Mouse (Mus musculus) G1E (cell line): ENCODE measurements around the gene Lrrfip1. TPM values are rescaled to one million over a fixed set of nuclear protein-coding genes. Genes with fewer than 3 reads are reported as not detected.

Experiments used
- ATAC-seq: 2 replicates; pipeline ENCODE4 v1.8.0; 2016; ENCODE audit warnings: mild to moderate bottlenecking; ENCODE audit not compliant: insufficient number of reproducible peaks, poor library complexity, low FRiP score, severe bottlenecking; ENCODE audit errors: extremely low read depth
- DNase-seq: peaks from one replicate; pipeline ENCODE4 v3.0.0; 2012; ENCODE audit warnings: low spot score
- H3K27me3 ChIP-seq: 2 replicates; pipeline ENCODE4 v1.6.1; 2012; ENCODE audit warnings: mild to moderate bottlenecking, low read length, inconsistent platforms; ENCODE audit not compliant: insufficient read depth
- H3K36me3 ChIP-seq: replicated peaks from 2 replicates; pipeline ENCODE3; 2012; ENCODE audit warnings: mild to moderate bottlenecking, inconsistent platforms
- H3K4me1 ChIP-seq: 2 replicates; pipeline ENCODE4 v1.6.1; 2012; ENCODE audit warnings: low read depth, low read length, inconsistent platforms, mixed read lengths; ENCODE audit not compliant: insufficient read depth
- H3K4me3 ChIP-seq: 2 replicates; pipeline ENCODE4 v1.5.1; 2012; ENCODE audit warnings: low read depth, mild to moderate bottlenecking, inconsistent platforms, low read length, moderate library complexity, mixed read lengths
- H3K9me3 ChIP-seq: replicated peaks from 2 replicates; pipeline ENCODE4 v1.6.1; 2012; ENCODE audit warnings: inconsistent platforms
- CTCF ChIP-seq: IDR thresholded peaks from 2 replicates; pipeline ENCODE4 v1.5.1; 2012; ENCODE audit warnings: low read depth, low read length, inconsistent platforms, mixed read lengths
- GATA1 ChIP-seq: IDR thresholded peaks from 2 replicates; pipeline ENCODE4 v1.6.1; 2012; ENCODE audit warnings: borderline replicate concordance, low read length, inconsistent platforms, mixed read lengths
- GATA2 ChIP-seq: IDR thresholded peaks from 2 replicates; pipeline ENCODE4 v1.6.1; 2012; ENCODE audit warnings: low read depth, low read length, inconsistent platforms, borderline replicate concordance
- POLR2AphosphoS5 ChIP-seq: IDR thresholded peaks from 2 replicates; pipeline ENCODE4 v1.6.1; 2012; ENCODE audit warnings: low read depth, low read length, inconsistent platforms; ENCODE audit not compliant: insufficient replicate concordance
- TAL1 ChIP-seq: conservative IDR thresholded peaks from 2 replicates; pipeline ENCODE4 v1.6.1; 2012; ENCODE audit warnings: low read depth, low read length, inconsistent platforms, mixed read lengths
- polyA plus RNA-seq: library from polyadenylated mRNA; stranded (reverse); fragments of >175 nt; gene quantifications from 2 replicates; pipeline ENCODE4 v1.2.3, GENCODE M21; 2012
- total RNA-seq, 2 experiments: library from RNA; stranded (forward) in 1 of 2; stranded (reverse) in 1 of 2; fragments of 200-1000 nt in 1 of 2; fragments of >200 nt in 1 of 2; fragmentation: Nextera tagmentation in 1 of 2; gene quantifications; 2 replicates each; pipeline ENCODE4 v1.2.3; 2014 to 2017

Gene Lrrfip1
- total and polyA plus RNA-seq, 3 experiments = 0.22 TPM; not detected in 2

DNA sequence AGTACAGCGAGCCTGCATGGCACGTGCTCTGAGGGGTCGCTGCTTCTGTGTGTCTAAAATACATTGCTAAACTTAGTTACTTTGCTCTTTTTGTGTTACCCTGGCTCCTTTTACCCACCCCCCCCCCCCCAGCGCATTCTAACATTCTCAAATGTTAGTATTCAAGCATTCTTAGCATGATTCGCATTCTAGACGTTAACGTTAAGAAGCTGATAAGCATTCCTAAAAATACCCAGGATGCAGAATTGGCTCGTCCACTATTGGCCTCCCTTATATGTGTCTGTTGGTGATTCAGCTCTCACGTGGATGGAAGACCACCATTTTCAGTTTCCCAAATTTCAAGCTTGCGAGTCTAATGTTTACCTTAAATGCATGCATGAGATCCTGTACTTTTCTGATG, 86.5 kb downstream of the Lrrfip1 start:
- no peak for ATAC-seq
- peaks cover 79% of the 10 kb centered on the region for H3K9me3 ChIP-seq
- no peak overlapping the region for H3K4me3 ChIP-seq
- no peaks in the 10 kb centered on the region for H3K36me3 ChIP-seq
- DNase-seq = no peak
- no peaks in the 10 kb centered on the region for H3K4me1 ChIP-seq
- H3K27me3 ChIP-seq = no peaks in the 10 kb centered on the region
- no peak for TF ChIP-seq GATA1
- no peak for TF ChIP-seq GATA2
- TF ChIP-seq TAL1 = no peak
- no peak for TF ChIP-seq CTCF
- no peak for TF ChIP-seq POLR2AphosphoS5

DNA sequence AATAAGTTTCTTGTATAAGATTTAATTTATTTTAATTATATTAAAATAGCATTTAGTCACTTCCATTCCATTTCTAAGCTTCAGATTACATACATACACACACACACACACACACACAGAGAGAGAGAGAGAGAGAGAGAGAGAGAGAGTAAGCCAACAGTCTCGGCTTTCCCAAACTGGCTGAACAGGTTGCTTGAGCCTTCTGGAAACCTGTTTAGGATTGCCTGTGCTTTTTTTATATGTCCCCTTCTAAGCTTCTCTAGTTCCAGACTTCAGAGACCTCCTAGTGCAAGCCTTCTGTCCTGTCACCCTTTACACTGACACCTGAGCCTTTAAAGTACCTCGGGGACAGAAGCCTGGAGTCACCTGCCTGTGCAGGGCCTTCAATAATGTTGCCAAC, 87.1 kb downstream of the Lrrfip1 start:
- DNase-seq (no peak), ATAC-seq (no peak)
- no peak for TF ChIP-seq POLR2AphosphoS5
- no peak for TF ChIP-seq TAL1
- TF ChIP-seq GATA1 = no peak
- no peak for TF ChIP-seq CTCF
- no peak for TF ChIP-seq GATA2
- Histone ChIP-seq H3K36me3 (no peaks in the 10 kb centered on the region), H3K9me3 (peaks cover 76% of the 10 kb centered on the region), H3K4me3 (no peak overlapping the region), H3K4me1 (no peaks in the 10 kb centered on the region), H3K27me3 (no peaks in the 10 kb centered on the region)

DNA sequence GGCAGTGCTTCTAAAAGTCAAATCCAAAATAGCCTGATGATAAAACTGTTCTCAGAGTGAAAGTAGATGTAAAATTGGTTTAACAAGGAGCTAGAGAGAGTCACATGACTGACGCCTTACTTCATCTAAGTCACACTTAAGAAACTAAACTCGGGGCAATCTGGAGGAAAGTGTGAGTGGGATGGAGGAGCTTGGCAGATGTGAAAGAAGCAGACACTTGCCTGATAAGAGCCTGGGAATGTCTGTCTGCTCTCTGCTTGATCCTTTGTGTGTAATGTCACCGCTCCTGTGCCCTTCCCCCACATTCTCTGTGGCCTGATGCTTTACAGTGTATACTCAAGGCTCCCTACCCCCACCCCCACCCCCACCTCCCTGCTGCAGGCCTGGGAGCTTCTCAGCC, 87.8 kb downstream of the Lrrfip1 start:
- no peak for TF ChIP-seq GATA2
- TF ChIP-seq GATA1 = no peak
- TF ChIP-seq POLR2AphosphoS5 = no peak
- TF ChIP-seq CTCF = no peak
- TF ChIP-seq TAL1 = no peak
- H3K4me3 ChIP-seq = no peak overlapping the region
- H3K27me3 ChIP-seq = no peaks in the 10 kb centered on the region
- H3K36me3 ChIP-seq = no peaks in the 10 kb centered on the region
- DNase-seq (no peak), ATAC-seq (no peak)
- peaks cover 75% of the 10 kb centered on the region for H3K9me3 ChIP-seq
- no peaks in the 10 kb centered on the region for H3K4me1 ChIP-seq

DNA sequence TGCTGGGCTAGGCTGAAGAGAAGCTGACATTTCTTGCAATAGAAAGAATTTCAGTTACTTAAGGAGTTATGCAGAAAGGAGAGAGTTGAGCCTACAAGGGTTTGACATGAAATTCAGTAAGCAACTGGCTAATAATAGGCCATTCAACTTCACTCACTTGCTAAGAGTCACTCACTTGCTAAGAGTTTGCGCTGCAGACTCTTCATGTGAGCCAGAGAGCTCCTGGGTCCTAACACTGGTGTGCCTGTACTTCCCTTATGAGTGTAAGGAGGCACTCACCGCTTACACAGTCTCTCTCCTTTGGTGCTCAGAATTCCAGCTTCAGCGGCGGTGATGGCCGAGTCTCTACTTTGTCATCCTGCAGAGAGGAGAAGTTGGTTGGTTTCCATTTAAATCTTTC, 88.2 kb downstream of the Lrrfip1 start:
- Histone ChIP-seq H3K4me3 (no peak overlapping the region), H3K9me3 (peaks cover 76% of the 10 kb centered on the region), H3K27me3 (no peaks in the 10 kb centered on the region), H3K36me3 (no peaks in the 10 kb centered on the region), H3K4me1 (no peaks in the 10 kb centered on the region)
- DNase-seq (no peak), ATAC-seq (no peak)
- no peak for TF ChIP-seq CTCF
- no peak for TF ChIP-seq TAL1
- no peak for TF ChIP-seq GATA1
- no peak for TF ChIP-seq POLR2AphosphoS5
- no peak for TF ChIP-seq GATA2

DNA sequence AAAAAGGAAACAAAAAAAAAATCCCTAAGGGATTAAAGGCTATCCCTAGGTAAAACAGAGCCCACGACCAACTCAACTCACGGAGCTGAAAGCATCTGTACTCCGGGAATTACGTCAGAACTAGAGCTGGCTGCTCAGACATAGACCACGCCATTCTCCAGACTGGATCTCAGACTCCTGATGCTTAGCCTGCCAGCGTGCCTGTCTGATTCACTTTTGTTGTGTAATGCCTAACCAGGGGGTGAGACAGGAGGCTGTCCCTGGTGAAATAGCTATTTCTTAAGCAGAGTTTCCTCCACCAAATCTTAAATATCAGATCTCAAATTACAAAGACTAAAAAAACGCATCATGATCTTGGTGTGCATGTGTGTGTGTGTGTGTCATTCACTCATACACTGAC, 89.5 kb downstream of the Lrrfip1 start:
- H3K27me3 ChIP-seq = no peaks in the 10 kb centered on the region
- H3K4me1 ChIP-seq = no peaks in the 10 kb centered on the region
- peaks cover 81% of the 10 kb centered on the region for H3K9me3 ChIP-seq
- no peak overlapping the region for H3K4me3 ChIP-seq
- no peaks in the 10 kb centered on the region for H3K36me3 ChIP-seq
- no peak for ATAC-seq
- TF ChIP-seq POLR2AphosphoS5 = no peak
- no peak for TF ChIP-seq GATA2
- no peak for TF ChIP-seq GATA1
- TF ChIP-seq CTCF = no peak
- no peak for TF ChIP-seq TAL1
- DNase-seq = no peak

DNA sequence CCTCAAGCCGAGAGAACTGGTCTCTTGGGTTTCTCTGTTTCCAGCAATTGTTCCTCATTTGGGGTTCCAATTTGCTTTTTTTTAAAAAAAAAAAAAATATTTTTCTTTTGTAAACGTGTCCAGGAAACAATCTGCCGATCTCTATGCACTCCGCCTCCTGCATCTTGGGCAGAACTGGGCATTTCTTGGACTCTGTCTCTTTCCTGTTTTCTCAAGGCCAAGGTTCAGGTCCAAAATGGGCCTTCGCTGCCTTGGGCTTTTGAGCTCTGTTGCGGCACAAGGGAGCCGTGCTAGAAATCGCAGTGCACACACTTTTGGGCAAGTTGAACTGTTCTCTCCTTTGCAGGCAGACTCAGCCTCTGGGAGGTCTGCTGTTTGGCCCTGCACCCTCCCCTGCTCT, 90.4 kb downstream of the Lrrfip1 start:
- DNase-seq (no peak), ATAC-seq (no peak)
- Histone ChIP-seq H3K36me3 (no peaks in the 10 kb centered on the region), H3K4me1 (no peaks in the 10 kb centered on the region), H3K27me3 (no peaks in the 10 kb centered on the region), H3K4me3 (0 out of 2 replicates have a peak overlapping the region, but pooled peaks have one; percentile 17), H3K9me3 (peaks cover 81% of the 10 kb centered on the region)
- no peak for TF ChIP-seq CTCF
- TF ChIP-seq POLR2AphosphoS5 = no peak
- TF ChIP-seq TAL1 = no peak
- TF ChIP-seq GATA2 = no peak
- TF ChIP-seq GATA1 = no peak

DNA sequence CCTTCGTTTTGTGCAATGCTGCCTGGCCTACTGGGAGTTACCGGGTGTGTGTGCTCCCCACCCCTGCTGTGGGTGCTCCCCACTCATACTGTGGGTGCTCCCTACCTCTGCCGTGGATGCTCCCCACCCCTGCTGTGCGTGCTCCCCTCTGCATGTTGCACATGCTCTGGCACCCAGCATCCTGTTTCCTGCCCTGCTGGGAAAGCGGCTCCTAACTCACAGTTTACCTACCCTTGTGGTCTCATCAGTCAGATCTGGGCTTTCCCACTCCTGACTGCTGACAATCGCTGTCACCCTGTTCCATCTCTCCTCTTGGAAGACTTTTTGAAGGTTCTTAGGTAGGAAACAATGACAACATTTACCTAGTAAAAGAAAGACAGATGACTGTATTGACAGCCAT, 91.9 kb downstream of the Lrrfip1 start:
- peaks cover 78% of the 10 kb centered on the region for H3K9me3 ChIP-seq
- no peak for TF ChIP-seq POLR2AphosphoS5
- no peak for TF ChIP-seq GATA2
- TF ChIP-seq GATA1 = no peak
- TF ChIP-seq CTCF = no peak
- H3K27me3 ChIP-seq = no peaks in the 10 kb centered on the region
- H3K36me3 ChIP-seq = no peaks in the 10 kb centered on the region
- ATAC-seq (no peak), DNase-seq (no peak)
- no peak overlapping the region for H3K4me3 ChIP-seq
- H3K4me1 ChIP-seq = no peaks in the 10 kb centered on the region
